Mouse (Mus musculus): ENCODE data around the gene U2af2.

DNA sequence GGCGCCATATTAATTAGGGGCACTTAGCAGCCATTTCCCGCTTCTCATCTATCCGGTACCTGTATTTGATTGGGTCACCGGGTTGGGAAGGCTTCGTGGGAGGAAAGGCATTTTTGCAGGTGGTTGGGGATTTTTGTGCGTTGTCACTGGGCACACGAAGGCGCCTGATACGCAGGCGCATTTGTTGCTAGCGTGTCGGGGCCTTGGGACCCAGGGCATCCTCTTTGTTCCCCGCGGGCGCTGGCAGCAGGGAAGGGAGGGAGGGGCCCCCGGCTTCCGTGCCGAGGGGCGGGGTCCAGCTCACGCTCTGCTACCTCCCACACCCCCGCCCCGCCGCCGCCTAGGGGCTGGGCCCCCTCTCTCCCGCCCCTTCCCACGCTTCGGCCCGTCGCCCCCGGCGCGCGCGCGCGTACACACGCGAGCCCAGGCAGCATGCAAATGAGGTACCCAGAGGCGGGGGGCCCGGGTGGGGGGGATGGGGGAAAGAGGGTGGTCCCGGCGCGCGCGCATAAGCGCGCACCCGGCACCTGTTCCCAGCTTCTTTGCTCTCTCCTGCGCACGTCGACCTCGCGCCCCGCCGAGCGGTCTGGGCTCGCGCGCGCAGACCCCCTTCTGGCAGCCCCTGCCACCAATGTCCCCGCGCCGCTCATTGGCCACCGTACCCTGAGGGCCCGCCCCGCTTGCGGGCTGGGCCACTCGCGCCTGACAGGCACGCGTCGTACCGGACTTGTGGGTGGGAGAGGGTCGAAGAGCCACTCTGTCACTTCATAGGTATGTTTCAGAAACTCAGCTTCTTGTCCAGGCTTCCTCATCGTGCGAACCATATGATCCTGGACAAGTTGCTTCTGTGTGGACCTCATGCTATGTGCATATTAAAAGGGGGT, 46.6 kb upstream of the U2af2 start, which contains the start of gene Gm44973:
- TF ChIP-seq CTCF (IDR thresholded peaks at IDR 0.05; ENCODE audit: low read depth) = no peak
- peak; percentile 45; the same call in 1 of the 2 replicates for TF ChIP-seq EP300 (IDR thresholded peaks at IDR 0.05; ENCODE audit: low read depth)

All from liver, embryonic 14.5 days (tissue).